In genomic region chr4:75561792-75562191, GRCm38 (mm10) we compare ENCODE assay signal across 9 mouse cellular contexts.
DNase-seq lines count a peak whose midpoint lies in the region; ATAC-seq and TF ChIP-seq lines count a peak whose summit lies in the region.
"Had no signal": no experiment of that assay in that cellular context is flagged by ENCODE, and none has a peak within 500 bp of the region (broad histone marks: within the 10 kb centered on the region; RNA-seq: fewer than 3 reads in every experiment).

No protein-coding gene starts in this region.

- H3K9ac ChIP-seq in heart, embryonic 15.5 days: no peak overlapping the region
- H3K9ac ChIP-seq in heart, postnatal 0 days (replicated peaks; ENCODE audit: low read depth, low read length): no peak overlapping the region

- intact Hi-C loops in left cerebral cortex, postnatal 14 days (cut with DNase I): no loop called here

- H3K27me3 ChIP-seq in heart, embryonic 15.5 days: no peaks in the 10 kb centered on the region
- H3K27me3 ChIP-seq in heart, embryonic 10.5 days (ENCODE audit: insufficient read depth, poor library complexity, severe bottlenecking): no peaks in the 10 kb centered on the region
- no peaks in the 10 kb centered on the region for H3K27me3 ChIP-seq in heart, postnatal 0 days (ENCODE audit: control insufficient read depth, insufficient read depth, low read length)

- H3K4me3 ChIP-seq in heart, embryonic 15.5 days: no peak overlapping the region
- H3K4me3 ChIP-seq in heart, embryonic 10.5 days: no peak overlapping the region
- H3K4me3 ChIP-seq in heart, postnatal 0 days (ENCODE audit: low read depth, low read length): no peak overlapping the region

- 12% methylated on average over 1 of the region's 1 CpGs for WGBS in heart, embryonic 15.5 days
- 74% methylated on average over 1 of the region's 1 CpGs for WGBS in heart, embryonic 10.5 days
- WGBS in heart, postnatal 0 days: 21% methylated on average over 1 of the region's 1 CpGs

- H3K36me3 ChIP-seq in heart, embryonic 15.5 days: no peaks in the 10 kb centered on the region
- no peaks in the 10 kb centered on the region for H3K36me3 ChIP-seq in heart, embryonic 10.5 days
- H3K36me3 ChIP-seq in heart, postnatal 0 days (replicated peaks; ENCODE audit: control insufficient read depth, insufficient read depth, low read length): no peaks in the 10 kb centered on the region

- H3K9me3 ChIP-seq in heart, embryonic 15.5 days (replicated peaks): no peaks in the 10 kb centered on the region
- H3K9me3 ChIP-seq in heart, embryonic 10.5 days: no peaks in the 10 kb centered on the region
- no peaks in the 10 kb centered on the region for H3K9me3 ChIP-seq in heart, postnatal 0 days (replicated peaks; ENCODE audit: control insufficient read depth, low read length)

- H3K27ac ChIP-seq in heart, embryonic 15.5 days: no peak overlapping the region
- no peak overlapping the region for H3K27ac ChIP-seq in heart, embryonic 10.5 days
- H3K27ac ChIP-seq in heart, postnatal 0 days (ENCODE audit: low read depth): no peak overlapping the region

- H3K4me1 ChIP-seq in heart, embryonic 15.5 days (replicated peaks): peaks cover 6% of the 10 kb centered on the region; the same call in 1 of the 2 replicates
- no peaks in the 10 kb centered on the region for H3K4me1 ChIP-seq in heart, embryonic 10.5 days
- H3K4me1 ChIP-seq in heart, postnatal 0 days (ENCODE audit: control insufficient read depth, insufficient read depth): no peaks in the 10 kb centered on the region

- peak; percentile 75; the same call in 1 of the 2 replicates for ATAC-seq in heart, embryonic 15.5 days (replicated peaks; ENCODE audit: insufficient number of reproducible peaks, insufficient read depth, low FRiP score, low read depth)
- peak; percentile 82 for ATAC-seq in heart, postnatal 0 days (ENCODE audit: insufficient read depth, low read depth)
- no peak for ATAC-seq in CD4-positive, CD25-positive, alpha-beta regulatory T cell, adult 4 months

- no peak overlapping the region for H3K4me2 ChIP-seq in heart, embryonic 15.5 days
- no peak overlapping the region for H3K4me2 ChIP-seq in heart, postnatal 0 days (ENCODE audit: low read depth, low read length)

- no peak for DNase-seq in heart, embryonic 10.5 days (ENCODE audit: low spot score)
- peak; percentile 66 for DNase-seq in heart, postnatal 0 days (ENCODE audit: low spot score)
- DNase-seq in left cerebral cortex, postnatal 14 days (ENCODE audit: low spot score in 2 of 2): peak; percentile 24 to 55
- DNase-seq in right cerebral cortex, postnatal 14 days: peak; percentile 10
- no peak for DNase-seq in adrenal gland, adult 2 months
- DNase-seq in kidney, postnatal 36 days: no peak
- DNase-seq: kidney, postnatal 14 days had no signal

- no peak for TF ChIP-seq EP300 in heart, postnatal 0 days (IDR thresholded peaks at IDR 0.05; ENCODE audit: low read depth)

- no peak for TF ChIP-seq CTCF in heart, postnatal 0 days (IDR thresholded peaks at IDR 0.05; ENCODE audit: low read depth)

Comparison
In these comparisons a context has a peak if more than half of its experiments do, and no peak if none do; other contexts are left out.
1. DNase-seq: peak in heart, postnatal 0 days (single experiment), left cerebral cortex, postnatal 14 days (2 of 2) and right cerebral cortex, postnatal 14 days (single experiment); none in heart, embryonic 10.5 days (single experiment), adrenal gland, adult 2 months (single experiment) and kidney, postnatal 36 days (0 of 2).